Mouse (Mus musculus) right cerebral cortex, postnatal 10 days (tissue): ENCODE results near the gene Mafk.

Experiments
- DNase-seq, 2 experiments: peaks; one replicate each; pipeline ENCODE4 v3.0.0; 2021; ENCODE audit warnings: low spot score in 2 of 2

Gene Mafk

GRCm38 (mm10) chr5:139817292-139817691 is 26.0 kb downstream of the Mafk start:
- DNase-seq, result no peak

- DNase-seq, result no peak
Observed at GRCm38 (mm10) chr5:139818056-139818455, 26.7 kb downstream of the Mafk start.

- DNase-seq, result no peak
Observed at GRCm38 (mm10) chr5:139818801-139819200, 27.5 kb downstream of the Mafk start.

- DNase-seq, result no peak
Observed at GRCm38 (mm10) chr5:139819538-139820181, 28.3 kb downstream of the Mafk start, which contains the start of gene Tmem184a. Tmem184a (minus strand) TSS chr5:139819917.

- DNase-seq, result no peak
Observed at GRCm38 (mm10) chr5:139821466-139822459, 30.4 kb downstream of the Mafk start.

- no peak for DNase-seq
Observed at GRCm38 (mm10) chr5:139824531-139824930, 33.2 kb downstream of the Mafk start.

GRCm38 (mm10) chr5:139825947-139826346 is 34.6 kb downstream of the Mafk start:
- no peak for DNase-seq

GRCm38 (mm10) chr5:139826357-139827055 is 35.2 kb downstream of the Mafk start, which contains the start of the genes Gm26938 and Psmg3:
Gm26938 (minus strand) TSS chr5:139826407.
Psmg3 (minus strand) TSS chr5:139826885.
- DNase-seq, result peak; percentile 92

GRCm38 (mm10) chr5:139827593-139827992 is 36.3 kb downstream of the Mafk start:
- no peak for DNase-seq

GRCm38 (mm10) chr5:139829384-139829783 is 38.1 kb downstream of the Mafk start:
- DNase-seq, result peak; percentile 70 to 84

GRCm38 (mm10) chr5:139830734-139831133 is 39.4 kb downstream of the Mafk start:
- no peak for DNase-seq

- DNase-seq, result no peak
Observed at GRCm38 (mm10) chr5:139832125-139832524, 40.8 kb downstream of the Mafk start.

GRCm38 (mm10) chr5:139835706-139836105 is 44.4 kb downstream of the Mafk start:
- DNase-seq, result no peak

- DNase-seq, result peak in 1 of 2 experiments; percentile 77
Observed at GRCm38 (mm10) chr5:139838476-139838892, 47.2 kb downstream of the Mafk start.

- no peak for DNase-seq
Observed at GRCm38 (mm10) chr5:139839142-139839541, 47.8 kb downstream of the Mafk start.

- no peak for DNase-seq
Observed at GRCm38 (mm10) chr5:139849626-139850320, 58.5 kb downstream of the Mafk start.
